Mouse (Mus musculus) heart, embryonic 12.5 days (tissue): ENCODE data around the gene Foxp1. TPM values are rescaled to one million over a fixed set of nuclear protein-coding genes. Genes with fewer than 3 reads are reported as not detected.
A peak's percentile ranks its signal among the peaks of the same experiment; 100 is the strongest.

Experiments used
- ATAC-seq: fragments of 200-750 bp; cut with Nextera tagmentation; 2 replicates; pipeline ENCODE4 v1.8.0; 2017; ENCODE audit warnings: moderate TSS enrichment, moderate library complexity; ENCODE audit not compliant: insufficient number of reproducible peaks, low FRiP score
- H3K27ac ChIP-seq: fragments of 300-500 bp; sonication (generic); 2 replicates; pipeline ENCODE4 v1.5.1; 2016; ENCODE audit warnings: mild to moderate bottlenecking, moderate library complexity; ENCODE audit not compliant: poor library complexity, severe bottlenecking
- H3K27me3 ChIP-seq: fragments of 300-500 bp; sonication (generic); replicated peaks from 2 replicates; pipeline ENCODE4 v1.6.1; 2016; ENCODE audit warnings: mild to moderate bottlenecking, moderate library complexity
- H3K36me3 ChIP-seq: fragments of 300-500 bp; sonication (generic); 2 replicates; pipeline ENCODE4 v1.6.1; 2016; ENCODE audit warnings: mild to moderate bottlenecking, moderate library complexity
- H3K4me1 ChIP-seq: fragments of 300-500 bp; sonication (generic); replicated peaks from 2 replicates; pipeline ENCODE4 v1.6.1; 2016; ENCODE audit warnings: mild to moderate bottlenecking
- H3K4me2 ChIP-seq: fragments of 300-500 bp; sonication (generic); 2 replicates; pipeline ENCODE4 v1.6.1; 2016; ENCODE audit warnings: mild to moderate bottlenecking, moderate library complexity
- H3K4me3 ChIP-seq: fragments of 300-500 bp; sonication (generic); 2 replicates; pipeline ENCODE4 v1.5.1; 2016; ENCODE audit warnings: mild to moderate bottlenecking
- H3K9ac ChIP-seq: fragments of 300-500 bp; sonication (generic); 2 replicates; pipeline ENCODE4 v1.6.1; 2016; ENCODE audit warnings: mild to moderate bottlenecking, moderate library complexity
- H3K9me3 ChIP-seq: fragments of 300-500 bp; sonication (generic); replicated peaks from 2 replicates; pipeline ENCODE4 v1.6.1; 2016; ENCODE audit warnings: mild to moderate bottlenecking, moderate library complexity
- WGBS: fragments of 180-500 bp; shearing (Covaris S2); methylation state at CpG from one replicate; pipeline ENCODE4 v1.1.7; 2016; 5-methylcytosine and 5-hydroxymethylcytosine counted together
- polyA plus RNA-seq: library from polyadenylated mRNA; unstranded; fragments of >200 nt; fragmentation: Nextera tagmentation; extraction: Ambion mirVana; gene quantifications from 2 replicates; pipeline ENCODE4 v1.2.1, GENCODE M21; 2016

Foxp1 gene
- polyA plus RNA-seq, 1 experiment from 2014 or later: 91.1 TPM

DNA sequence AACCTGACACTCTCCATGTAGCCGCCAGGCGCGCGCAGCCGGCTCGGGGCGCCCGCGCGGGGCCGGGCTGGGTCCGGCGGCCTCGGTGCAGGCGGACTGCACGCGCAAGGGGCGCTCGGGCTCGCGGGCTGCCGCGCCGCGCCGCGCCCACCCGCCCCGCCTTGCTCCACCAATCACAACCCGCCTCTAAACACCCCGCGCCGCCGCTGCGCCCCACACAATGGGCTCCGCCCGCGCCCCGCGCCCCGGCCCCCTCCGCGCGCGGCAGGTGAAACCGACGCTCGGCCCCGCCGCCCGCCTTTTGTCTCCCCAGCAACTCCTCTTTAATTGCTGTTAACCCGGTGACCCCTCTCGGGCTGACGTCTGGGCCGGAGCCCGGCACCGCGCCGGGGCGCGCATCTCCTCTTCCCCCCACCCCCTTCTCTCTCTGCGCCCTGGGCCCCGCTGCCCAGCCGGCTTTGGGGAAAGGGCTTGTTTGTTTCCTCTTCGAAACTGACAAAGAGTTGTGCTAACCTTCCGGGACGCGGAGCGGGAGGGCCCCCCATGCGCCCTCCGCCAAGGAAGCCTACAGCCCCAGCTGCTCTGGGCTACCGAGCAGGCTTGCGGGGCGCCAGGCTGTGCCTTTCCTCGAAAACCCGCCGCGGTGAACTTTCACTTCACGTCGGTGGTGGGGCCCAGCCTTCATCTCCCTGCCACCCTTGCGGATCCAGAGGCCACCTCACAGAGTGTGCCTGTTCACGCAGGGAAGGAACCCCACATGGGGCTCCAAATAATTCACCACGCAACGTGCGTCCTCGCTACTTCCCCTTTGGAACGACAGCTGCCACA lies 494.1 kb downstream of the Foxp1 start:
- H3K9me3 ChIP-seq: no peaks in the 10 kb centered on the region
- H3K4me2 ChIP-seq: peak overlapping the region; percentile 75
- H3K4me3 ChIP-seq: peak overlapping the region; percentile 90
- peak; percentile 89 for ATAC-seq
- peaks cover 53% of the 10 kb centered on the region for H3K4me1 ChIP-seq
- no peaks in the 10 kb centered on the region for H3K36me3 ChIP-seq
- H3K27me3 ChIP-seq: no peaks in the 10 kb centered on the region
- WGBS: under 1% methylated on average over 44 of the region's 87 CpGs
- peak overlapping the region; percentile 99 for H3K27ac ChIP-seq
- H3K9ac ChIP-seq: peak overlapping the region; percentile 96

DNA sequence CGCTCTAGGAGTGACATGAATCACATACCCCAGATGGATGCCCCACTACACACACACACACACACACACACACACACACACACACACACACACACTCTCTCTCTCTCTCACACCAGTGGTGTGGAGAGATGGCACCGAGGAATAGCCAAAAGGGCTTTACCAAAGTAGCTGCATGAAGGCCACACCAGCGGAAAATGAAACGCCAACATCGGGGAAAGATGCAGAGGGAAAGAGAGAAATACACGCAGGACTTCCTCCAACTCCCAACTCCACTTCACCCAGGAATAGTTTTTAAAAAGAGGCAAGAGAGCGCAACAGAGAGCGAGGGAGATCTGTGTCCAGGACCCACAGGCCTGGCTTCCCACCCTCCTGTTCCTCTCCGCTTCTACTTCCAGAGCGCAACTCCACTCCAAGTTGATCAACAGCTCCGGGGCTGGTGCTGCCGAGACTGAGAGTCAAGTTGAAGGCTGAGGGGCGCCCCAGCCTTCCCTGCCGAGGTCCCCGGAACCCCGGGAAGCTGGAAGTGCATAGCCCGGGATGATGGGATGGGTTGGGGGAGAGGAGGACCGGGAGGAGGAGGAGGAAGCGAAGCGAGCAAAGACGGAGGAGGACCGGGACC lies 494.9 kb downstream of the Foxp1 start:
- Histone ChIP-seq H3K4me2 (peak overlapping the region; percentile 75), H3K4me3 (peak overlapping the region; percentile 90), H3K27ac (peak overlapping the region; percentile 99), H3K4me1 (peaks cover 46% of the 10 kb centered on the region), H3K27me3 (no peaks in the 10 kb centered on the region), H3K36me3 (no peaks in the 10 kb centered on the region), H3K9me3 (no peaks in the 10 kb centered on the region), H3K9ac (peak overlapping the region; percentile 96)
- 0% methylated on average over 22 of the region's 22 CpGs for WGBS
- ATAC-seq: no peak; the same call in 1 of the 2 replicates

DNA sequence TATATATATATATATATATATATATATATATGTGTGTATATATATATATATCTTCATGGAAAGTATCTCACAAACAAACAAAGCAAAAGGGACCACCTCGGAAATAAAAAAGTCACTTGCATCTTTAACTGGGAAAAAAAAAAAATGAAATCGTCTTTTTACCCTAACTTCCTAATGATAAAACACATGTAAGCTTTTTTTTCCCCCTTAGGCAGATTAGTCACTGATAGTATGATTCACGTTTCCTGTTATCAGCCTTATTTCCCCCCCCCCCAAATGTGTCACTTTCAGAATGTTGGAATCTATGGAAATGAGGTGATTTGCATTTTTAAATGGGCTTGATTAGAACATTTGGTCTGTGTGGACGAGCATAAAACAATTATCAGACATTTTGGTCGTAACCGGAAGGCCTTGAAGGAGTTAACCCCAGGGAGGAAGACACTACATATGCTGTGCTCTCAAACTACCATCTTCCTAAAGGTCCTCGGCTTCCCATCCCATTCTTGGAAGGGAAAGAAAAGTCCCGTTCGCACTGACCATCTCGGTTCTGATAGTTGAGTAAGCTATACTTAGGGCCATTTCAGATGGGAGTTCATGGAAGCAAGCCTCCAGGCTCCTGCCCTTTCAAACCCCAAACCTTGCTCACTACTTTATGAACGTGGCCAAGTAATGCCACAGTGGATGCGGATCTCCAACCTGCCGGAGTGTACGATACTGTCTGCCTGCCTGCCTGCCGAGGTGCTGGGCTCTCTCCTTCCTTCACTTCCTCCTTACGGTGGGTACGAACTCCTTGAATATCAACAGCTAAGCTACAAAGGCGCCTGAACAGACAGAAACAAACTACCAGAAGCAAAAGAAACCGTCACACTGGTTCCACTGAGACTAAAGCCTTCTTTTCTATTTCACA lies 495.6 kb downstream of the Foxp1 start:
- Histone ChIP-seq H3K4me2 (peak overlapping the region; percentile 82), H3K36me3 (no peaks in the 10 kb centered on the region), H3K27me3 (no peaks in the 10 kb centered on the region), H3K27ac (peak overlapping the region; percentile 99), H3K9me3 (no peaks in the 10 kb centered on the region), H3K9ac (peak overlapping the region; percentile 96), H3K4me1 (peaks cover 46% of the 10 kb centered on the region), H3K4me3 (peak overlapping the region; percentile 90)
- 4% methylated on average over 19 of the region's 19 CpGs for WGBS
- no peak for ATAC-seq

DNA sequence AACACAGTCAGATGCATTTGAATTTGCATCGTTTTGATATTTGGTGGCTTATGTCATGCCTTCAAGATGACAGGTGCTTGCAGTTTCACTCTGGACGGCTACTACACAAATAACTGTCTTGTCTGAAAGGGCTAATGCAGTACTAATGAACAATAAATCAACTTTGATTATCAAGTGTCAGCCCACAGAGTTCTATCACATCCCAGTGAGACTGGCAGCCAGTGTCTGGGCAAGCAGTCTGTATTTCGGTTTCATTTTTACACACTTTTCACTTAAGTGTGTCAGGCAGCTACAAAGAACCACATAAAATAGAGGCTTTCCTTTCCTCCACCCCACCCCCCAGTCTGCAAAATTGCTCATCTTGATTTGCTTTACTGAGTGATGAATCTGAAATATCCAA lies 496.5 kb downstream of the Foxp1 start:
- ATAC-seq: no peak
- peak overlapping the region; percentile 82 for H3K4me2 ChIP-seq
- H3K27me3 ChIP-seq: no peaks in the 10 kb centered on the region
- H3K9ac ChIP-seq: peak overlapping the region; percentile 73
- H3K4me3 ChIP-seq: peak overlapping the region; percentile 41
- peak overlapping the region; percentile 16; the same call in 1 of the 2 replicates for H3K27ac ChIP-seq
- peaks cover 41% of the 10 kb centered on the region for H3K4me1 ChIP-seq
- WGBS: 27% methylated on average over 3 of the region's 3 CpGs
- H3K36me3 ChIP-seq: no peaks in the 10 kb centered on the region
- no peaks in the 10 kb centered on the region for H3K9me3 ChIP-seq

DNA sequence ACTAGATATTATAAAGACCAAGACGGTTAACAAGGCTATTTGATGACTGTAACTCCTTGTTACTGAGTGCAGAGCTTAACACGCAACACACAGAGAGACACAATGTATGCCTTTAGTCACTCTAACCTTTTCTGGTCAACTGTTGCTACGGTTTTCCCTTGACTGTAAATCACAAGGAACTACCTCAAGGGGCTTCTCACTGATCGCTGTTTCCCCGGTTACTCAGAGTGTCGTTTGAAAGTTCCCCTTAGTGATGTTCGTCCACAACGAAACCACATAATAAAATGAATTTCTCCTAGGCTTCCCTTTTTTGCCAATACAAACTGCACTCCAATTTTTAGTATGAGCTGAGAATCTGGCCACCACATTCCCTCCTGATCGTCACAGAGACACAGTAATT lies 497.9 kb downstream of the Foxp1 start:
- H3K4me1 ChIP-seq: peaks cover 42% of the 10 kb centered on the region
- no peaks in the 10 kb centered on the region for H3K9me3 ChIP-seq
- ATAC-seq: no peak
- no peaks in the 10 kb centered on the region for H3K36me3 ChIP-seq
- H3K27me3 ChIP-seq: no peaks in the 10 kb centered on the region
- H3K9ac ChIP-seq: peak overlapping the region; percentile 58; the same call in 1 of the 2 replicates
- H3K4me3 ChIP-seq: peak overlapping the region; percentile 22; the same call in 1 of the 2 replicates
- 37% methylated on average over 9 of the region's 9 CpGs for WGBS
- H3K27ac ChIP-seq: peak overlapping the region; percentile 43; the same call in 1 of the 2 replicates
- H3K4me2 ChIP-seq: peak overlapping the region; percentile 62

DNA sequence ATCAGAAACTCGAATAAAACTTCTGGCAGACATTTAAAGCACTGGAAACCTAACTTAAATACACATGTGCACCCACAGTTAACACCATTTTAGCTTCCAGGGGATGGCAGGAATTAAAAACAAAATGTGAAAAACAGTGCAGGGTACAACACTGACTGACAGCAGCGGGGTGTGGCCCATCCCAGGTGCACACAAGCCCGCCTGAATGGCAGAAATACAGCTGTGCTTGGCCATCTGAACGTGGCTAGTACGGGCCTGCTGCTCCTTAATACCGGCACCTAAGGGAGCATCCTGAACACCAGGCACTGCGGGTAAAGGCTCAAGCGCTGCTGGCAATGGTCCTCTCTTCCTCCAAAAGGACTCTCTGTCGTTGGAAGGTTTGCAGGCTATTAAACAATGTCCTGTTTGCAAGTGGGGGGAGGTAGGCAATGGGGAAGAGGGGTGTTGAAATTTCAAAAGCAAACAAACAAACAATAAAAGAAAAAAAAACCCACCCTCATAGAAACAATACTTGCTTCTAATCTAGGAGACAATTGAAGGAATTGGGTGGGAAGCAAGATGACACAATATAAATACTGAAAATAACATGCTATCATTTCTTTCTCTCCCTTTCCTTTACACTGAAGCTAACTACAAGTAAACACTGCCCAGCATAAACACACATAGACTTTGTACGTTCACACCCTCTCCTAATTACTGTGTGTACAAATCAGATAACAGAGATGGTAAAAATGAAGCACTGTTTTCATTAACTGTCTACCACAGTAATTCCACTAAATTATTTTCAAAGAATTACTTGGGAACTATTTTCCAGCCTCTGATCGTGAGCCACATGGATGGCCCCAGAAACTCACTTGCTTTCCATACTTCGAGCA lies 501.7 kb downstream of the Foxp1 start:
- Histone ChIP-seq H3K36me3 (peaks cover 9% of the 10 kb centered on the region), H3K9me3 (no peaks in the 10 kb centered on the region), H3K27me3 (no peaks in the 10 kb centered on the region), H3K4me2 (no peak overlapping the region), H3K9ac (no peak overlapping the region), H3K4me3 (no peak overlapping the region), H3K4me1 (peaks cover 44% of the 10 kb centered on the region), H3K27ac (no peak overlapping the region)
- 64% methylated on average over 12 of the region's 12 CpGs for WGBS
- no peak for ATAC-seq

DNA sequence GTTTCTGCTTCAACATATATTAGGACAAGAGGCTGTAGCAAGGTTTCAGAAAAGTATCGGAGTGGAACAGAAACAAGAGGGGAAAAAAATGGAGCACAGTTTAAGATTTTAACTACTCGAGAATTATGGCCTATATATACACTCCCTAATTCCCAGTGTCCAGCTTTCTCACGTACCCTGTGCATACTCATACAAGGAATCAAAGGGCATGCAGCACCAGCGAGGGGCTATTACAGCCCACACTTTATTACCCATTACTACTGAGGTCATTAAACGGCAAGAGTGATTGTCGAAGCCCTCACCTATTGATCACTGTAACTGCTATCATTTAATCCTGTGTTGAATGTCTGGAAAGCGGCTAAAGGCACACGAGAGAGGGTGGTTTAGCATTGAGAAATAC lies 502.8 kb downstream of the Foxp1 start:
- Histone ChIP-seq H3K9ac (no peak overlapping the region), H3K27me3 (no peaks in the 10 kb centered on the region), H3K36me3 (peaks cover 19% of the 10 kb centered on the region), H3K4me1 (peaks cover 34% of the 10 kb centered on the region), H3K4me2 (peak overlapping the region; percentile 15; the same call in 1 of the 2 replicates), H3K9me3 (no peaks in the 10 kb centered on the region), H3K4me3 (no peak overlapping the region), H3K27ac (no peak overlapping the region)
- ATAC-seq: no peak
- WGBS: 78% methylated on average over 8 of the region's 8 CpGs

DNA sequence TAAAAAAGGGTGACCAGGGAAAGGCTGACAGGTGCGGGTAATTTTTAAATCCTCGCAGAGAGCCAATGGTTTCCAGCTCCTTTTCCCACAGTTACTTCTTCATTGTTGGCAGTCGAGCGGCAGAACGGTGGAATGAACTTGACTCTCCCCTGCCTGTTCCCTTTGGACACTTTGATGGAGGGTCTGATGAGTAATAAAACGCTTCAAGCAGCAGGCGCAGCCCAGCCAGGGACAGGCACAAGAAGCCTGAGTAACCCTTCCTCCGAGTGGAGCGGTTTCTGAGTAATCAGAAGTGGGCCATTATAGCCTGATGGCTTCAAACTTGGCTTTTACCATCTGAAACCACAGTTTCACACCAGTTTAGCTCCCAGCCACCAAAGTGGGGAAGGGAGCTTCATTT lies 503.3 kb downstream of the Foxp1 start:
- peak overlapping the region; percentile 48; the same call in 1 of the 2 replicates for H3K27ac ChIP-seq
- 57% methylated on average over 9 of the region's 9 CpGs for WGBS
- no peak for ATAC-seq

DNA sequence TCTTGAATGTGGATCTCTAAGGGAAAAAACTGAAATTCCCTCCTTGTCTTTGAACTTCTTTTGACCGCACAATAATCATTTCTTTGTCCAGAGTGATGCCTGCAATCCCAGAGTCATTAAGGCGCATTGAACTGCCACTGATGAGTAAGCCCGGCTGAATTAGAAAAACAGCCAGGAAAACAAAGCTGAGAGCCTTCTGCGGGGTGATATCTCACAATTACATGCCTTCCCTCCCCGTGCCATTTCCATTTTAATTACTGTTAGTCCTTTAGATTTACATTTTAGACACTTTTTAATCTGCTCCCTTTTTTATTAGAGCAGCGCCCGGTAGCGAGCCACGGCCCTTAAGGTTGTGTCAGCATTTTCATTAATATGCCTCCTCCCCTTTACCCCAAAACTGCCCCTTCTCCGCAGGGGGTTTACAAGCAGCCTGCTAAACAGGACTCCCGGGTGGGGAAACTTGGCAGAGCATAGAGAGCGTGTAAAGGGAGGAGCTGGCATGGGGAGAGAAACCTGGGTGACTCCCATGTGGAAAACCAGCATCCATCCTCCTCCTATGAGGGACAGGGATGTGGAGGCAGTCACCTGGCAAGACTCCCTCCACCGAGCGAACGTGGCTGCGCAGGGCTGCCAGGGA lies 508.5 kb downstream of the Foxp1 start:
- peaks cover 35% of the 10 kb centered on the region for H3K4me1 ChIP-seq
- H3K27me3 ChIP-seq: no peaks in the 10 kb centered on the region
- no peaks in the 10 kb centered on the region for H3K9me3 ChIP-seq
- ATAC-seq: no peak
- H3K4me3 ChIP-seq: no peak overlapping the region
- no peak overlapping the region for H3K4me2 ChIP-seq
- no peak overlapping the region for H3K9ac ChIP-seq
- 62% methylated on average over 16 of the region's 16 CpGs for WGBS
- H3K36me3 ChIP-seq: peaks cover 56% of the 10 kb centered on the region
- H3K27ac ChIP-seq: no peak overlapping the region

More for the DNA sequence above, 503.3 kb downstream of the Foxp1 start:
- Histone ChIP-seq H3K9ac (no peak overlapping the region), H3K4me3 (no peak overlapping the region), H3K36me3 (peaks cover 24% of the 10 kb centered on the region), H3K4me1 (peaks cover 33% of the 10 kb centered on the region), H3K4me2 (peak overlapping the region; percentile 15; the same call in 1 of the 2 replicates), H3K9me3 (no peaks in the 10 kb centered on the region), H3K27me3 (no peaks in the 10 kb centered on the region)
